Mouse (Mus musculus): ENCODE data around the gene Plekha7. TPM values are rescaled to one million over a fixed set of nuclear protein-coding genes. Genes with fewer than 3 reads are reported as not detected.

The Plekha7 gene
- total and polyA plus RNA-seq, 2 experiments from 2014 or later = 9.0 to 20.9 TPM

DNA sequence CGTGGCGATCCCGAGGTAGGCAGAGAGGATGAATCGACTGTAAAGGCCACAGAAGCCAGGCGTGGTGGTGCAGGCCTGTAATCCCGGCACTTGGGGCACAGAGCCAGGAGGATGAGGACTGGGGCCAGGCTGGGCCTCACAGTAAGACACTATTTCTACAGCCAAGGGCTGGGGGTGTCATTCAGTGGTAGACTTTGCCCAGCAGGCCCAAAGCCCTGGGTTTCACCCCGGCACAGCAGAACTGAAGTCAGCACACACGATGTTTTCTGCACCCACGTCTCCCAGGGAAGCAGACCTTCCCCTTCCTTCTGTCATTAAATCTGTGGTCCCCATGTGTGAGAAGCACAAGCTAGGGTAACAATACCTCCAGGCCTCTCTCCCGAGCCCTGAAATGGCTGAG, 9.8 kb downstream of the Plekha7 start:
- ATAC-seq (ENCODE audit: low FRiP score) = no peak
- Histone ChIP-seq H3K9me3 (ENCODE audit: low read length) (no peaks in the 10 kb centered on the region), H3K36me3 (ENCODE audit: insufficient read depth, low read length) (no peaks in the 10 kb centered on the region), H3K4me2 (ENCODE audit: low read depth, low read length, poor library complexity, severe bottlenecking) (no peak overlapping the region), H3K27ac (ENCODE audit: low read depth, low read length) (no peak overlapping the region), H3K27me3 (ENCODE audit: insufficient read depth, low read length) (no peaks in the 10 kb centered on the region), H3K9ac (replicated peaks; ENCODE audit: low read length, poor library complexity, severe bottlenecking) (no peak overlapping the region), H3K4me1 (ENCODE audit: insufficient read depth, low read length) (no peaks in the 10 kb centered on the region), H3K4me3 (ENCODE audit: low read depth, low read length) (no peak overlapping the region)
- no peak for TF ChIP-seq CTCF (IDR thresholded peaks at IDR 0.05)
- 64% methylated on average over 10 of the region's 10 CpGs for WGBS
- peak; percentile 28 for DNase-seq (ENCODE audit: low spot score)

DNA sequence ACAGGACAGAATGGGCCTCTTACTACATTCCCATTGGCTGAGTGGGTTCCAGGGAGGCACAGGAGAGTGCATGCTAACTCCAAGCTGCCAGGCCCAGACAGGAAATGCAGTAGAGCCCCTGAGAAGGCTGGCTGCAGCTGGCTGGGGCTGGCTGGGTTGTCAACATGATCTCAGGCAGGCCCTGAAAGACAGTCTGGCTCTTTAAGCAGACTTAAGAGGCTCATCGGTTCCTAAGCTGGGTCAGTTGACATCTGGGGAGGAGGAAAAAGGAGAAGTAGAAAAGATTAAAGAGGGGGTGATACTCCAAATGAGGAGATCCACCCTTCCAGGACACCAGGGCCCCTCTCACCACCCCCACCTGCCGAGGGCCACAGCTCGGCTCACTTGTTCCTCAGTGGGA, 13.2 kb downstream of the Plekha7 start:
- TF ChIP-seq CTCF (IDR thresholded peaks at IDR 0.05) = no peak
- H3K4me3 ChIP-seq (ENCODE audit: low read depth, low read length) = no peak overlapping the region
- H3K4me1 ChIP-seq (ENCODE audit: insufficient read depth, low read length) = no peaks in the 10 kb centered on the region
- H3K9ac ChIP-seq (replicated peaks; ENCODE audit: low read length, poor library complexity, severe bottlenecking) = no peak overlapping the region
- no peak overlapping the region for H3K27ac ChIP-seq (ENCODE audit: low read depth, low read length)
- H3K27me3 ChIP-seq (ENCODE audit: insufficient read depth, low read length) = no peaks in the 10 kb centered on the region
- no peaks in the 10 kb centered on the region for H3K9me3 ChIP-seq (ENCODE audit: low read length)
- H3K36me3 ChIP-seq (ENCODE audit: insufficient read depth, low read length) = no peaks in the 10 kb centered on the region
- 51% methylated on average over 3 of the region's 3 CpGs for WGBS
- DNase-seq (ENCODE audit: low spot score) (no peak), ATAC-seq (ENCODE audit: low FRiP score) (no peak)
- H3K4me2 ChIP-seq (ENCODE audit: low read depth, low read length, poor library complexity, severe bottlenecking) = no peak overlapping the region

DNA sequence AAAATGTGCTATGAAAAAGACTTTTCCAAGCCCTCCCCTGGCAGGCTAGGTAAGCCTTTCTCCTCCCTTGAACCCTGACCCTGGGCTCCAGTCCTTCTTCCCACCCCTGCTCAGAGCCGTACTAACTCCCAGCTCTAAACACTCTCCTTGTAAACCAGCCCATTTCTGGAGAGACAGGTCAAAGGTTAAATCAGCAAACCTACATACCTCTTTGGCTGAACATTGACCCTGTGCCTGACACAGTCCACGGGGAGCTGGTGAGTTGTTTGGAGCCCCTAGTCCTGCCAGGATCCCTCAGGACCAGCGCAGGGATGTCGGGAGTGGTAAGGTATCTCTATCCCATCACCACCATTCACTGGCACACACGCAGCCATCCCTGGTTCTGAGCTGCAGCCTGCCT, 15.8 kb downstream of the Plekha7 start:
- no peaks in the 10 kb centered on the region for H3K27me3 ChIP-seq (ENCODE audit: insufficient read depth, low read length)
- DNase-seq (ENCODE audit: low spot score) (no peak), ATAC-seq (ENCODE audit: low FRiP score) (no peak)
- TF ChIP-seq CTCF (IDR thresholded peaks at IDR 0.05) = no peak
- no peak overlapping the region for H3K9ac ChIP-seq (replicated peaks; ENCODE audit: low read length, poor library complexity, severe bottlenecking)
- no peaks in the 10 kb centered on the region for H3K4me1 ChIP-seq (ENCODE audit: insufficient read depth, low read length)
- H3K36me3 ChIP-seq (ENCODE audit: insufficient read depth, low read length) = no peaks in the 10 kb centered on the region
- H3K27ac ChIP-seq (ENCODE audit: low read depth, low read length) = no peak overlapping the region
- H3K4me3 ChIP-seq (ENCODE audit: low read depth, low read length) = no peak overlapping the region
- no peak overlapping the region for H3K4me2 ChIP-seq (ENCODE audit: low read depth, low read length, poor library complexity, severe bottlenecking)
- H3K9me3 ChIP-seq (ENCODE audit: low read length) = no peaks in the 10 kb centered on the region
- WGBS = 58% methylated on average over 5 of the region's 5 CpGs

DNA sequence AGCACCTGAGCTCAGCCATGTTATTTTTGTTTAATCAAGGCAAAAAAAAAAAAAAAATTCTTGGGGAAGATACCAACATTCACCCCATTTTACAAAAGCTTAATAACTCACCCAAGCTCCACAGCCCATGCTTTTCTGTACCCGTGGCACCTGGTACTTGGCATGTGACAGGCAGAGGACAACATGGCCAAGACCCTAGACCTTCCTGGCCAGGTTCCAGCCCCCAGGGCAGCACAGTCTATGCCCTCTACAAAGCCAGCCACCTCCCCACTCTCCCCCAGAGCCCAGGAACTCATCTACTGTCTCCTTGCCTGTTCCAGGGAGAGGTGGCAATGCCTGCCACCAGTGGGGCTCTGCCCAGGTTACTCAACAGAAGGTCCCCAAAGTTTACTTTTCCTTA, 17.6 kb downstream of the Plekha7 start:
- 65% methylated on average over 1 of the region's 1 CpGs for WGBS
- Histone ChIP-seq H3K4me2 (ENCODE audit: low read depth, low read length, poor library complexity, severe bottlenecking) (no peak overlapping the region), H3K36me3 (ENCODE audit: insufficient read depth, low read length) (no peaks in the 10 kb centered on the region), H3K4me1 (ENCODE audit: insufficient read depth, low read length) (no peaks in the 10 kb centered on the region), H3K27ac (ENCODE audit: low read depth, low read length) (no peak overlapping the region), H3K27me3 (ENCODE audit: insufficient read depth, low read length) (no peaks in the 10 kb centered on the region), H3K9me3 (ENCODE audit: low read length) (no peaks in the 10 kb centered on the region), H3K4me3 (ENCODE audit: low read depth, low read length) (no peak overlapping the region), H3K9ac (replicated peaks; ENCODE audit: low read length, poor library complexity, severe bottlenecking) (no peak overlapping the region)
- TF ChIP-seq CTCF (IDR thresholded peaks at IDR 0.05) = no peak
- ATAC-seq (ENCODE audit: low FRiP score) = no peak
- DNase-seq (ENCODE audit: low spot score) = no peak

DNA sequence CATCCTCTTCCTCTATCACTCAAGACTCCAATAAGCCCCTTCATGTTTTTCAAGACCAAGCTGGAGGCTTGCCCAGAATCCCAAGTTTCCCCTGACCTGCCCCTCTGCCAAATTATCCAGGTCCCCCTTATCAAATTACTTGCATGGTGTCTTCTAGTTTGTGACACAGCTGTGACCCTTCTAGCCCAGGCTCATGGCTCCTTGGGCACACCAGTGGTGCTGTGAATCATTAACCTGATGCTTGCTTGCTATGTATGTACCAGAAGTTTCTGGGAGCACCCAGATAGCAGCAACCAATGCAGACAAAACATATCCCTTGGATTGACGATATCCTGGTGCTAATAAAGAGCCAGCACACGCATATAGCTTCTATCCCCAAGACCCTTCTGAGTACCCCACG, 19.2 kb downstream of the Plekha7 start:
- WGBS = 93% methylated on average over 3 of the region's 3 CpGs
- H3K4me1 ChIP-seq (ENCODE audit: insufficient read depth, low read length) = no peaks in the 10 kb centered on the region
- H3K9me3 ChIP-seq (ENCODE audit: low read length) = no peaks in the 10 kb centered on the region
- H3K4me2 ChIP-seq (ENCODE audit: low read depth, low read length, poor library complexity, severe bottlenecking) = no peak overlapping the region
- H3K27me3 ChIP-seq (ENCODE audit: insufficient read depth, low read length) = no peaks in the 10 kb centered on the region
- TF ChIP-seq CTCF (IDR thresholded peaks at IDR 0.05) = no peak
- H3K4me3 ChIP-seq (ENCODE audit: low read depth, low read length) = no peak overlapping the region
- no peak overlapping the region for H3K9ac ChIP-seq (replicated peaks; ENCODE audit: low read length, poor library complexity, severe bottlenecking)
- ATAC-seq (ENCODE audit: low FRiP score) (no peak), DNase-seq (ENCODE audit: low spot score) (no peak)
- no peak overlapping the region for H3K27ac ChIP-seq (ENCODE audit: low read depth, low read length)
- no peaks in the 10 kb centered on the region for H3K36me3 ChIP-seq (ENCODE audit: insufficient read depth, low read length)

DNA sequence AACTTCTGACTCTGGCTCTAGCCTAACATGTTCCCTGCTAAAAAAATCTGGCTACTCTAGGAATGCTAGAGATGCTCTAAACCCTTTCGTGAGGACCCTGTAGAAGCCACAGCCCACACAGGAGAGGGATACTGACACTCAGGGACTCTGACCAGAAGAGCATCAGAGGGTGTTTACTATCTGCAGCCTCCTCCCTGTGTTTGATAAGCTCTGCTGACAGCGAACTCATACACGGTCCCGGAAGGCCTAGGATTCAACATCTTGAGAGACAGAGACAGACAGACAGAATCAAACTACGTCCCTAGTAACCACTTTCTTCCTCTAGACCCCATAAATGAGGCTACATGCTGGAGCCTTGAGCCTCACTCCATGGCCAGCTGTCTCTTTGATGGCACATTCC, 20.2 kb downstream of the Plekha7 start:
- DNase-seq (ENCODE audit: low spot score) = no peak
- Histone ChIP-seq H3K4me1 (ENCODE audit: insufficient read depth, low read length) (no peaks in the 10 kb centered on the region), H3K9ac (replicated peaks; ENCODE audit: low read length, poor library complexity, severe bottlenecking) (no peak overlapping the region), H3K27me3 (ENCODE audit: insufficient read depth, low read length) (no peaks in the 10 kb centered on the region), H3K4me2 (ENCODE audit: low read depth, low read length, poor library complexity, severe bottlenecking) (no peak overlapping the region), H3K36me3 (ENCODE audit: insufficient read depth, low read length) (no peaks in the 10 kb centered on the region), H3K27ac (ENCODE audit: low read depth, low read length) (no peak overlapping the region), H3K9me3 (ENCODE audit: low read length) (no peaks in the 10 kb centered on the region), H3K4me3 (ENCODE audit: low read depth, low read length) (no peak overlapping the region)
- no peak for TF ChIP-seq CTCF (IDR thresholded peaks at IDR 0.05)
- no peak for ATAC-seq (ENCODE audit: low FRiP score)
- WGBS = 83% methylated on average over 5 of the region's 5 CpGs

All from midbrain, postnatal 0 days (tissue).